Mouse (Mus musculus) forebrain, embryonic 10.5 days (tissue): ENCODE measurements around the gene Cuta. TPM values are rescaled to one million over a fixed set of nuclear protein-coding genes. Genes with fewer than 3 reads are reported as not detected.
"Not testable (repeated sequence)": the region's sequence is repeated elsewhere in the genome, so short reads cannot be mapped to it uniquely, and the experiment has no call there.

Experiments
- DNase-seq: peaks from one replicate; pipeline ENCODE4 v3.0.0-alpha.2; 2017; ENCODE audit warnings: low spot score; ENCODE audit errors: extremely low spot score
- H3K27ac ChIP-seq: fragments of 300-500 bp; sonication (generic); 2 replicates; pipeline ENCODE4 v1.5.1; 2016; ENCODE audit warnings: mild to moderate bottlenecking
- H3K27me3 ChIP-seq: fragments of 300-500 bp; sonication (generic); 2 replicates; pipeline ENCODE4 v1.6.1; 2016; ENCODE audit warnings: mild to moderate bottlenecking; ENCODE audit not compliant: poor library complexity, severe bottlenecking
- H3K36me3 ChIP-seq: fragments of 300-500 bp; sonication (generic); replicated peaks from 2 replicates; pipeline ENCODE4 v1.6.1; 2016; ENCODE audit warnings: mild to moderate bottlenecking, moderate library complexity
- H3K4me1 ChIP-seq: fragments of 300-500 bp; sonication (generic); 2 replicates; pipeline ENCODE4 v1.6.1; 2016
- H3K4me3 ChIP-seq: fragments of 300-500 bp; sonication (generic); 2 replicates; pipeline ENCODE4 v1.5.1; 2016; ENCODE audit warnings: mild to moderate bottlenecking, moderate library complexity
- H3K9me3 ChIP-seq: fragments of 300-500 bp; sonication (generic); 2 replicates; pipeline ENCODE4 v1.6.1; 2016; ENCODE audit warnings: mild to moderate bottlenecking, moderate library complexity
- WGBS: fragments of 180-500 bp; shearing (Covaris S2); methylation state at CpG from one replicate; pipeline ENCODE4 v1.1.7; 2016; 5-methylcytosine and 5-hydroxymethylcytosine counted together
- polyA plus RNA-seq: library from polyadenylated mRNA; unstranded; fragments of >200 nt; fragmentation: Nextera tagmentation; extraction: Ambion mirVana; gene quantifications from 2 replicates; pipeline ENCODE4 v1.2.1, GENCODE M21; 2016

The Cuta gene
- polyA plus RNA-seq, 1 experiment from 2014 or later, result 184 TPM

- H3K36me3 ChIP-seq, result peaks cover 33% of the 10 kb centered on the region
- WGBS, result 73% methylated on average over 2 of the region's 2 CpGs
These were observed 21.0 kb downstream of the Cuta start for GRCm38 (mm10) chr17:26918343-26918742.

GRCm38 (mm10) chr17:26917560-26917959 is 21.8 kb downstream of the Cuta start:
- Histone ChIP-seq H3K36me3 (peaks cover 26% of the 10 kb centered on the region), H3K4me1 (peaks cover 12% of the 10 kb centered on the region), H3K27ac (peak overlapping the region; percentile 93), H3K4me3 (peak overlapping the region; percentile 81)
- not testable (repeated sequence) for DNase-seq, H3K27me3 ChIP-seq, H3K9me3 ChIP-seq
- WGBS, result under 1% methylated on average over 12 of the region's 12 CpGs

More at GRCm38 (mm10) chr17:26918343-26918742, 21.0 kb downstream of the Cuta start:
- no peak for DNase-seq
- H3K27ac ChIP-seq, result no peak overlapping the region
- H3K4me1 ChIP-seq, result peaks cover 12% of the 10 kb centered on the region
- H3K27me3 ChIP-seq, result no peaks in the 10 kb centered on the region
- peak overlapping the region; percentile 81 for H3K4me3 ChIP-seq
- no peaks in the 10 kb centered on the region for H3K9me3 ChIP-seq

DNA sequence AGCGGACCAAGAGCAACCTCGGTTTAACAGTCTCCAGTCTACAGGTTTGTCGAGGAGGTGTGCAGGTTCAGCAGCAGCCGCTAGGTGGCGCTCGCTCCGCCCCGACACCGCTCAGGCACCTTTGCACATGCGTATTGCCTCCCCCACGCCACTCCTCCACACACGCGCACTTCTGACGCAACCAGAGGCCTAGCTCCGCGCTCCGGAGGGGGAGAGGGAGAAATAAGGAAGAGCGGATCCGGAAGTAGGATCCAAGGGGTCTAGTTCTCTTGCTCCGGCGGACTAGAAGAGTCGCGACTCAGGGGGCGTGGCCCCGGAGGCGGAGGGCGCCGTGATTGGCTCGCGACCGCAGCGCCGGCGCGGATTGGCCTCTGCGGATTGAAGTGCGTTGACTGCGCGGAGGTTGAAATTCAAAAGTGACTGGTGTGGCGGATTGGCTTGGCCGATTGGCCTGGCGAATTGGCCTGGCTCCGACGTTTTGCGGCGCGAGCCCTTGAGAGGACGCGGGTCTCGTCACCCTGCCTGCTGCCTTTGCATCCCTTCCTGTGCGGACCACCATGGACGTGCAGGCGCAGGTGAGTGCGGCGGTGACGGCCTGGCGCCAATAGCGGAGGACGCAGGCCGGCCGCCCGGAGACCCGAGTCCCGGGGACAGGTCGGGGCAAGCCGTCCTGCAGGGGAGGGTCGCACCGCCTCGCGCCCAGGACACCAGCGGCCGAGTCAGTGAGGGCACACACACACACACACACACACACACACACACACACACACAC is 22.5 kb downstream of the Cuta start, which contains the start of gene Kifc5b:
TSS of gene Kifc5b (plus strand) at position 381 of the 772 bp plus-strand sequence.
- no peaks in the 10 kb centered on the region for H3K9me3 ChIP-seq
- peak within 1 kb of the TSS; percentile 93 for H3K27ac ChIP-seq
- no peaks in the 10 kb centered on the region for H3K27me3 ChIP-seq
- H3K4me1 ChIP-seq, result peaks cover 12% of the 10 kb centered on the region
- WGBS, result under 1% methylated on average over 64 of the region's 72 CpGs
- H3K4me3 ChIP-seq, result peak within 1 kb of the TSS; percentile 81
- peaks cover 25% of the 10 kb centered on the region for H3K36me3 ChIP-seq
- peak; percentile 100 for DNase-seq

DNA sequence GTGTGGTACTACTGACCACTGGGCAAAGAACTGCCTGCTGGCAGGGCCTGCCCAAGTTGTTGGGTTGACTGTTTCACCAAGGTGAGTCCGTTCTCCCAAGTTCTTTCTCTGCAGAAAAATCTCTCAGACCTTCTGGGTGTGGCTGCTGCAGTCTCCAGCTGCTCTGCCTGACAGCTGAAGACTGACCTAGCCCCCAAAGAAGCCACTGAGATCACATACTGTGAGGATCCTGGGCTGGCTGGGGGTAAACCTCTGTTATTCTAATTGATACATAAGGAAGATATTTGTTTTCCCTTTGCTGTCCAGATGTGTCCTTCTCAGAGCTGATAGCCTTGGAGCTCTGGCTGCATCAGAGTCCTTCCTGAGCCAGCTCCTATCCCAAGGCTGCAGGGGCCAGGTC is 24.1 kb downstream of the Cuta start:
- H3K4me1 ChIP-seq, result peaks cover 12% of the 10 kb centered on the region
- DNase-seq, result no peak
- no peaks in the 10 kb centered on the region for H3K9me3 ChIP-seq
- no peak overlapping the region for H3K27ac ChIP-seq
- no peak overlapping the region for H3K4me3 ChIP-seq
- WGBS, result 65% methylated on average over 1 of the region's 1 CpGs
- no peaks in the 10 kb centered on the region for H3K27me3 ChIP-seq
- peaks cover 9% of the 10 kb centered on the region for H3K36me3 ChIP-seq

DNA sequence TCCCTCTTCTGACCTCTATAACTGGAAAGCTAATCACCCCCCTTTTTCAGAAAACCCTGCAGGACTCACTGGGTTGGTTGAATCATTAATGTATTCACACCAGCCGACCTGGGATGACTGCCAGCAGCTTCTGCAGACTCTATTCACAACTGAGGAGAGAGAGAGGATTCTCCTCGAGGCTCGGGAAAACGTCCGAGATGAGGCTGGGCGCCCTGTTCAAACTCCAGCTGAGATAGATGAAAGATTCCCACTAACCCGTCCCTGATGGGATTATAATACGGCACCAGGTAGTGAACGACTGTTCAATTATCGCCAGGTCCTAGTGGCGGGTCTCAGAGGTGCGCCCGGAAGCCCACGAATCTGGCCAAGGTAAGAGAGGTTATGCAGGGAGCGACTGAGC is 31.9 kb downstream of the Cuta start:
- peaks cover 15% of the 10 kb centered on the region for H3K9me3 ChIP-seq

DNA sequence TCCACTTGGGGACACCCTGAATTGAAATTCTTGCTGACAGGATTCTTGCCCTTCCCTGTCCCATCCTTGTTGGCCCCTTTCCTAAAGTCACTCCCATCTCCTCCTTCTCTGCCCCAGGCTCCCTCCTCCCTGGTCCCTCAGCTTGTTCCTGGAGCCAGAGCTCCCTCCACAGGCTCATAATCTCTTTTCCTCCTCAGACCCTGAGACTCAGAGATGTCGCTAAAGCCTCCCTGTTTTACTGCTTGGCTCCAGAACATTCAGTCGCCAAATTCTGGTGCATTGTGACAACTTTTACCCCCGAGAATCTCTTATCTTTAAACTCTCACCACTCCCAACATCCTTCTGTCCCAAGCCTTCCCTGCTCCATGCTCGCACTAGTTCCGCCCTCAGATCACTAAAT is 35.0 kb downstream of the Cuta start:
- Histone ChIP-seq H3K9me3 (peaks cover 15% of the 10 kb centered on the region), H3K27ac (no peak overlapping the region), H3K4me3 (no peak overlapping the region), H3K27me3 (no peaks in the 10 kb centered on the region), H3K36me3 (no peaks in the 10 kb centered on the region), H3K4me1 (no peaks in the 10 kb centered on the region)
- no peak for DNase-seq
- 61% methylated on average over 5 of the region's 5 CpGs for WGBS

More for the DNA sequence above, 31.9 kb downstream of the Cuta start:
- not testable (repeated sequence) for H3K36me3 ChIP-seq, H3K4me1 ChIP-seq, H3K27ac ChIP-seq, H3K27me3 ChIP-seq, DNase-seq, H3K4me3 ChIP-seq
- WGBS, result 95% methylated on average over 15 of the region's 15 CpGs

GRCm38 (mm10) chr17:26900916-26901315 is 38.5 kb downstream of the Cuta start:
- 0 out of 2 replicates have a peak, but pooled peaks cover under 1% of the 10 kb centered on the region for H3K4me1 ChIP-seq
- H3K27me3 ChIP-seq, result peaks cover 5% of the 10 kb centered on the region; the same call in 1 of the 2 replicates
- no peaks in the 10 kb centered on the region for H3K36me3 ChIP-seq
- 84% methylated on average over 6 of the region's 6 CpGs for WGBS
- H3K27ac ChIP-seq, result no peak overlapping the region
- no peak for DNase-seq
- no peak overlapping the region for H3K4me3 ChIP-seq
- peaks cover 1% of the 10 kb centered on the region; the same call in 1 of the 2 replicates for H3K9me3 ChIP-seq

- DNase-seq, result peak; percentile 79
- peaks cover 17% of the 10 kb centered on the region; the same call in 1 of the 2 replicates for H3K27me3 ChIP-seq
- H3K27ac ChIP-seq, result no peak overlapping the region
- no peaks in the 10 kb centered on the region for H3K9me3 ChIP-seq
- 13% methylated on average over 10 of the region's 10 CpGs for WGBS
- H3K36me3 ChIP-seq, result no peaks in the 10 kb centered on the region
- H3K4me3 ChIP-seq, result no peak overlapping the region
- peaks cover 22% of the 10 kb centered on the region for H3K4me1 ChIP-seq
These were observed 43.8 kb downstream of the Cuta start for GRCm38 (mm10) chr17:26895578-26895977.

DNA sequence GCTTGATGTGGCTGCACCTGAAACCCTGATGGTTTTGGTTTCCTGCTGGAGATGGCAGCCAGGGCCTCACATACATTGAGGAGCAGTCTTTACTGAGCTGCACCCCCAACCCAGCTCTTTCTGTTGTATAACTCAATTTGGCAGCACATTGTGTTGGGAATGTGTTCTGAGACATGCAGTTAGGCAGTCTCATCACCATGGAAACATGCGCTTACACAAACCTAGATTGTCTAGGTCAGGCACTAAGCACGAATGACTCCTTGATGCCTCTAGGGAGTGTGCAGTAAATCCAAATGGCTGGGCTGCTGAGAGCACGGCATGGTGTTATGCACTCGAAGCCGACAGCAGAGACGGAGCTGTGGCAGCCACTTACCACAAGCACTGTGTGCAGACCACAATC is 45.0 kb downstream of the Cuta start:
- Histone ChIP-seq H3K36me3 (no peaks in the 10 kb centered on the region), H3K9me3 (no peaks in the 10 kb centered on the region), H3K27me3 (peaks cover 17% of the 10 kb centered on the region; the same call in 1 of the 2 replicates), H3K27ac (no peak overlapping the region), H3K4me3 (no peak overlapping the region), H3K4me1 (peaks cover 22% of the 10 kb centered on the region)
- DNase-seq, result no peak
- WGBS, result 93% methylated on average over 6 of the region's 6 CpGs

- peaks cover 20% of the 10 kb centered on the region; the same call in 1 of the 2 replicates for H3K27me3 ChIP-seq
- no peaks in the 10 kb centered on the region for H3K9me3 ChIP-seq
- no peaks in the 10 kb centered on the region for H3K36me3 ChIP-seq
- H3K27ac ChIP-seq, result no peak overlapping the region
- H3K4me3 ChIP-seq, result no peak overlapping the region
- 68% methylated on average over 6 of the region's 6 CpGs for WGBS
- no peak for DNase-seq
- H3K4me1 ChIP-seq, result peaks cover 22% of the 10 kb centered on the region
These were observed 45.9 kb downstream of the Cuta start for GRCm38 (mm10) chr17:26893492-26893891.

GRCm38 (mm10) chr17:26892635-26893375 is 46.6 kb downstream of the Cuta start:
- H3K4me1 ChIP-seq, result peaks cover 22% of the 10 kb centered on the region
- H3K36me3 ChIP-seq, result no peaks in the 10 kb centered on the region
- WGBS, result 68% methylated on average over 16 of the region's 16 CpGs
- no peaks in the 10 kb centered on the region for H3K9me3 ChIP-seq
- H3K4me3 ChIP-seq, result no peak overlapping the region
- no peak for DNase-seq
- H3K27ac ChIP-seq, result no peak overlapping the region
- H3K27me3 ChIP-seq, result peaks cover 27% of the 10 kb centered on the region

DNA sequence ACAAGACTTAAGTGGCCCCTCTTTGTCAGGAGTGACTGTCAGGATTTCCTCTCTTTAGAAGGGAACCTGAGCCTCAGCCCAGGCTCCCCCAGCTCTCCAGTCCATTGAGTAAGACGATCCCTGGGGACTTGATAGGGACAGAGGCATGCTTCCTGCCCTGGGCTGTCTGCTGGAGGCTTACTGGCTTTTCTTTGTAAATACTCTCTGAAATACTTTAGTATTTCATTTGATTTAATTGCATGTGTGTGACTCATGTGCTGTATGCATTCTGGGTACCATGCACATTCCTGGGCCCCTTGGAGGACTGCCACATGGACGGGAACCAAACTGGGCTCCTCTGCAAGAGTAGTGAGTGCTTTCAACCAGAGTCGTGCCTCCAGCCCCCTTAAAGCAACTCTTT is 51.4 kb downstream of the Cuta start:
- H3K4me3 ChIP-seq, result no peak overlapping the region
- 48% methylated on average over 3 of the region's 3 CpGs for WGBS
- H3K9me3 ChIP-seq, result no peaks in the 10 kb centered on the region
- peaks cover 50% of the 10 kb centered on the region for H3K27me3 ChIP-seq
- no peaks in the 10 kb centered on the region for H3K36me3 ChIP-seq
- no peak for DNase-seq
- H3K4me1 ChIP-seq, result peaks cover 28% of the 10 kb centered on the region
- no peak overlapping the region for H3K27ac ChIP-seq
